Mouse (Mus musculus) lung, postnatal 14 days (tissue): ENCODE measurements around the gene Cbx7.
A peak's percentile ranks its signal among the peaks of the same experiment; 100 is the strongest.
"Not testable (repeated sequence)": the region's sequence is repeated elsewhere in the genome, so short reads cannot be mapped to it uniquely, and the experiment has no call there.

Experiments
- DNase-seq: peaks from one replicate; pipeline ENCODE4 v3.0.0; 2021

The Cbx7 gene

DNA sequence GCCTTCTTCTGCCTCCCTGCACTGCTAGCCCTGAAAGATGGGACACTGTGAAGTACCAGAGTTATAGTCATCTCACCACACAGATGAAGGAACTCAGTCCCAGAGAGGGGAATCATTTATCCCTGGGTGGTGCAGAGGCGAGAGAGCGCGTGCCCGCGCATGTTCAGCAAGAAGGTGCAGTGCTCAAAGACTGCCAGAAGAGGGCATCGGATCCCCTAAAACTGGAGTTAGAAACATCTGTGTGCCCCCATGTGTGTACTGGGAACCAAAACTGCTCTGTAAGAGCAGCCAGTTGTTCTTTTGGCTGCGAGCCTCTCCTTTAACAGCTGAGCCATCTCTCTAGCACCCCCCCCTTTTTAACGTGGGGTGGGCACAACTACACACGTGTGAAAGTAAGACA is 24.1 kb downstream of the Cbx7 start:
- DNase-seq = no peak

DNA sequence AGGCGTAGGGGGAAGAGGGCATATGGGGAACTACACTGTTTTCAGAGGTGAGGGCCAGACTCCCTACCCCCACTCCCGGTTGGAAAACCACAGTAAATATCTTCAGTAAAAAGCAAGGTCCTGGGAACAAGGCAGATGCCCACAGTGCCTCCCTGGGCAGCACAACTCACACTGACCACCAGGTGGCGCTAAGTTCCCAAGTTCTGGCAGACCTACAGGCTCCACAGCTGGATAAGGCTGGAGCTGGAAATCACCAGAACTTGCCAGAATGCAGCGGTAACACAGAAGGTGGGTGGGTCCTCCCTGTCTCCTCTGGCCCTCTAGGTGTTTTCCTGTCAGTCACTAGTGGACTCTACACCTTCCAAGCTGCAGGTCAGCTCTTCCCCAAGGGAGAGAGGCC is 24.9 kb downstream of the Cbx7 start:
- peak; percentile 94 for DNase-seq

DNA sequence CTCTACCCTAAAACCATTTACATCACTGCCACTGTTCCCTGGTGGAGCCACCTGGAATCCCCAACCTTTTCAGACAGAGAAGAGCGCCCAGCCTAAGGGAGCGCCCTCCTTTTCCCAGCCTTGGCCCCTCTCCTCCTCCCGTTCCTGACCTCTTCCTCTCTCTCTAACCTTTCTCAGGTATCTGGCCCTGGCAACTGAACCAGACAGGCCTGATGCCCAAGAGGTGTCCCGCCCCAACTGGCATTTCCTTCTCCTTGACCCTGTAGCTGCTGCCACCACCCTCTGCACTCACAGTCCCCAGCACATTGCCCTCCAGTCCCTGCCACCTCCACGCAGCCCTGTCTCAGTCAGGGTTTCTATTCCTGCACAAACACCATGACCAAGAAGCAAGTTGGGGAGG is 26.0 kb downstream of the Cbx7 start:
- no peak for DNase-seq

DNA sequence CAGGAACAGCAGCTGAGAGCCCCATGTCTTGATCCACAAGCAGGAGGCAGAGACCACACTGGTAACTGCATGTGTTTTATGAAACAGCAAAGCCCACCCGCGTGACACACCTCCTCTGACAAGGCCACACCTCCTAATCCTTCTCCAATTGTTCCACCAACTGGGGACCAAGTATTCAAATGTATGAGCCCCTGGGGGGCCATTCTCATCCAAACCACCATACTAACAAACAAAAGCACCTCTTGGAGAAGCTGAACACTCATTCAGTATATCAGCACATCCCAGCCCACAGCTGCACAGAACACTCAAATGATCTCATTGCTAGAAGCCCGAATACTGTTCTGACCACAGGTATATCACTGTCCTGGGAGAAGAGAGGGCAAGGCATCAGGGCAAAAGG is 27.3 kb downstream of the Cbx7 start:
- DNase-seq = no peak

DNA sequence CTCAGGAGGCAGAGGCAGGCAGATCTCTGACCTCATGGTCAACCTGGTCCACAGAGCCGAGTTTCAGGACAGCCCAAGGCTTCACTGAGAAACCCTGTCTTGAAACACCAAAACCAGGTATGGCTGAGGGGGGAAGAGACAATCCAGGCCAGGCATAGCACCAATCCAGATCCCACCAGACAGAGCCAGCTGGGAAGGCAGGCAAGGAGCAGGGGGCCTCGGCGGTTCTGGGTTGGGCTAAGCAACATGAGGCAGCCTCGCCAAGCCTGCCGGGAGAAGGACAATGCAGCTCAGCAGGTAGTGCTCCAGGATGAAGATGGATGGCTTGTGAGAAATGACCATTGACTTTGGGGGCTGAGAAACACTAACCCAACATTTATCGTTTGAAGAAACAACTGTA is 28.4 kb downstream of the Cbx7 start:
- no peak for DNase-seq

DNA sequence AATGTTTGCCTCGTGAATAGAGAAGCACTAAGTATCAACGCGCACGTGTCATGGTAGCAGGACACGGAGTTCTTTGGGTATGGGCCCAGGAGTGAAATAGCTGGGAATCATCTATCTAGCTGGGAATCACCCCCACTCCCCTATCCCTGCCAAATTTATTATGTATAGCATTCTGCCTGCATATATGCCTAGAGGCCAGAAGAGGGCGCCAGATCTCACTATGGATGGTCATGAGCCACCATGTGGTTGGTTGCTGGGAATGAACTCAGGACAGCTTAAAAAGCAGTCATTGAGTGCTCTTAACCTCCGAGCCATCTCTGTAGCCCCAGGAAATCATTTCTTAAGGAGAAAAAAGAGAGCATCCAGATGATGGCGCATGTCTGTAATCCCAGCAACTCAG is 30.0 kb downstream of the Cbx7 start:
- DNase-seq = peak; percentile 69

DNA sequence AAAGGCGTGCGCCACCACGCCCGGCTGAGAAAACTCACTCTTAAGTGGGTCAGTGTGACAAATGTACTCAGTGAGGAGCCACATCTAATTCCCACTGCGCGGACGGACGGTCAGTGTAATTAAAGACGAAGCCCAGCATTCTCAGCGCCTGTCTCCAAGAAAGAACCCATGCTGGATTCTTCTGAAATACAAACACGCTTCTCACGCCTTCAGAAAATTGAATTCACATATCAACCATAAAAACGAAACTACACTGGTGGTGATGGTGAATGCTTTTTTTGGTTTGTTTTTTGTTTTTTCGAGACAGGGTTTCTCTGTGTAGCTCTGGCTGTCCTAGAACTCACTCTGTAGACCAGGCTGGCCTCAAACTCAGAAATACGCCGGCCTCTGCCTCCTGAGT is 31.0 kb downstream of the Cbx7 start:
- DNase-seq = no peak

DNA sequence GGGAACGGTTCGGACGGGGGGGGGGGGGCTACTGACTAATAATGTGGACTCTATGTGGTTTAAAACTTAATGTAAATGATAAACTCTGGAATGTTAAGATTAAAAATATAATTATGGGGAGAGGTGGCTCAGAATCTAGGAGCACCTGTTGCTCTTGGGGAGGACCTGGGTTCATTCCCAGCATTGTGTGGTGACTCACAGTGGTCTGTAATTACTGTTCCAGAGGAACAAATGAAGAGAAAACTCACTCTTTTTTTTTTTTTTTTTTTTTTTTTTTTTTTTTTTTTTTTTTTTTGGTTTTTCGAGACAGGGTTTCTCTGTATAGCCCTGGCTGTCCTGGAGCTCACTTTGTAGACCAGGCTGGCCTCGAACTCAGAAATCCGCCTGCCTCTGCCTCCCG is 31.4 kb downstream of the Cbx7 start:
- DNase-seq = not testable (repeated sequence)

DNA sequence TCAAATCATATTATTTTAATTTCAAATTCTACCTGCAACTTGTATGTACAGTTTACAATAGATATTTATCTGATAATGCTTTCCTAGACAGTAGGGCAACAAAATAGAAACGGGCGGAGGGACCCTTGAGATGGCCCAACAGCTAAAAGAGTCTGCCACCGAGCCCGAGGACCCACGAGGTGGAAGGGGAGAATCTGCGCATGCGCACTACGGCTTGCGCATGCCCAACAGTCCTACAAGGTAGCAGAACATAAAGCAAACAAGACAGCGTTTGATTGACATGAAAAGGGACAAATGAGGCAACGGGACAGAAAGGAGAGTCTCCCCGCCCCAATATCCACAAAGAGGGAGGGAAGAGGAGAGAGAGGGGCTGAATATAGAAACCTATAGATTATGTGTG is 31.9 kb downstream of the Cbx7 start:
- no peak for DNase-seq

DNA sequence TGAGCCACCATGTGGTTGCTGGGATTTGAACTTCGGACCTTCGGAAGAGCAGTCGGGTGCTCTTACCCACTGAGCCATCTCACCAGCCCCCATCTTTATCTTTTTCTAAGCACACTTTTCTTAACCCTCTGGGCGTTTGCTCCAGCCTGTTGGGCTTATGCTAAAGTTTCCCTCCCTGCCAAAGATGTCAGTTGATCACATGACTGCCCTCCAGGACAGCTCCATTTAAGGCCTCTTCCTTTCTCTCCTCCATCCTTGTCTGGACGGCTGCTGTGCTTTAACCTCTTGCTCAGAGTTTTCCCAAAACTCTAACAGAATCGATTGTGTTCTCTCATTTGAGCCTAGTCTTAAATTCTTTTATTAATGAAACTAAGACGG is 34.6 kb downstream of the Cbx7 start:
- DNase-seq = no peak

DNA sequence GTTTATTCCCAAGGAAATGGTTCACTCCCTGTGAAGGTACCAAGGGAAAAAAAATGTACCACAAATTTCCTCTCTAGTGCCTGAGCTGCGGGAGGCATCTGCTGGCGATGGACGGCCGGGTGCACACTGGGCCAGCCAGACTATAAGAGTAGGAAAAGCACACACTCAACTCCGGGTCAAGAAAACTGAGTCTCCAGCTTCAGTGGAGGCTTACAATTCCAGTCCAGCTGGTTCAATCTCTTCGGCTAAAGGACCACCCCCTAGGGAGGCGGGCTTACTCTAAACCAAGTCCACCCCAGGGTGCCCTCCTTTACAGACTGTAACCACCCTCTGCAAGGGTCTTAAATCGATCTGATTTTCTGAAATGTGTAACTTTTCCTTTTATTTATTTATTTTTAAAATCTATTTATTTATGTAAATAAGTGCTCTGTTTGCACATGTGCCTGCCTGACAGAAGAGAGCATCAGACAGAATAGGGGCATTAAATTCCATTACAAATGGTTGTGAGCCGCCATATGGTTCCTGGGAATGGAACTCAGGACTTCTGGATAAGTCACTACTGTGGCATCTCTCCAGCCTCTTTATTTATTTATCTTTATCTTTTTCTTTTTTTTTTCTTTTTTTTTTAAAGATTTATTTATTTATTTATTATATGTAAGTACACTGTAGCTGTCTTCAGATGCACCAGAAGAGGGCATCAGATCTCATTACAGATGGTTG is 35.1 kb downstream of the Cbx7 start:
- DNase-seq = no peak

DNA sequence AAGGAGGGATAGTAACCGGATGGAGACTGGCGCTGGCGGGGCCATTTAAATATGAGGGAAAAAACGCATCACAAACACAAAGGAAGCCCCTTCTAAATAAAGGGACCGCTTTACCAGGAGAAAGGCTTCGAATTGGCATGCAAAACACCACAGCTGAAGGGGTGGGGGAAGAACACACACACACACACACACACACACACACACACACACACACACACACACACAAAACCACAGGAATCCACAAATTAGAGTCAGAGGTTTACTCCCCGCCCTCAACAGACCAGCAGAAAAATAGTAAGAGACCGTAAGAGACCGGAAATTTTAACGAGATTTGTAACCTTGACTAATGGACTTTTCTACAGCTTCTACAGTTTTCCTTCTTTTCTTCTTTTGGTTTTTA is 36.1 kb downstream of the Cbx7 start:
- no peak for DNase-seq

DNA sequence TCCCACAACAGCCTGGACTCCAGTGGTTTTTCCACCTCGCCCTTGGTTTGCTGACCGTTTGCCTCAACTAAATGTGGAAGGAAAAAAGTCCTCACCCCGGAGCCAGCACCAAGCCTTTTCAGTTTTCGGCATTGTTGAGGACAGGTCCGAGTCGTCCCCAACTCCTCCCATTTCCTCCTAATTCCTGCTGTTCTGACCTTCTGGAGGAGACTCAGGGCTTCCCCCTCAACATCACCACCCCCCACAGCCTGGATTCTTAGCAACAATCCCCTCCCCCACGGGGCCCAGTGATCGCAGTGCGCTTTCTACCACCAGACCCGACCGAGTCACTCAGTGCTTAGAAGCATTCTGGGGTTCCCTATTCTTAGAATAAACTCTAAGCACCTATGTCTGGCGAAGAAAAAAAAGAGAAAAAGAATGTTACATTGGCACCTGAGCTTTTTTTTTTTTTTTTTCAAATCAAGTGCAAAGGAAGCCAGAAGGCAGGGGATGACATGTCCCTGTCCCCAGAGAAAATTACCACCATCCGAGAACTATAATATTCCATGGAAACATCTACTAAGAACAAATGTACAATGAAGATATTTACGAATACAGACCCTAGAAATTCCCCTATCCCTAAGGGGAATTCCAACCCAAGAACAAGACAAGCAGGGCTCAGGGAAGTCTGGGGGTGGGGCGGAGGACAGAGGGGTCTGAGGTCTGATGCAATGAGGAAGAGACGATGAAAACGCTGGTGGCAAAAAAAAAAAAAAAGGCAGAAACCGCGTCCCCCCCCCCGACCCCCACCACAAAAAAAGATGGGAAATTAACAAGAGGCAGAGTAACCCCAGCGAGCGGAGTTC is 37.0 kb downstream of the Cbx7 start:
- DNase-seq = no peak

DNA sequence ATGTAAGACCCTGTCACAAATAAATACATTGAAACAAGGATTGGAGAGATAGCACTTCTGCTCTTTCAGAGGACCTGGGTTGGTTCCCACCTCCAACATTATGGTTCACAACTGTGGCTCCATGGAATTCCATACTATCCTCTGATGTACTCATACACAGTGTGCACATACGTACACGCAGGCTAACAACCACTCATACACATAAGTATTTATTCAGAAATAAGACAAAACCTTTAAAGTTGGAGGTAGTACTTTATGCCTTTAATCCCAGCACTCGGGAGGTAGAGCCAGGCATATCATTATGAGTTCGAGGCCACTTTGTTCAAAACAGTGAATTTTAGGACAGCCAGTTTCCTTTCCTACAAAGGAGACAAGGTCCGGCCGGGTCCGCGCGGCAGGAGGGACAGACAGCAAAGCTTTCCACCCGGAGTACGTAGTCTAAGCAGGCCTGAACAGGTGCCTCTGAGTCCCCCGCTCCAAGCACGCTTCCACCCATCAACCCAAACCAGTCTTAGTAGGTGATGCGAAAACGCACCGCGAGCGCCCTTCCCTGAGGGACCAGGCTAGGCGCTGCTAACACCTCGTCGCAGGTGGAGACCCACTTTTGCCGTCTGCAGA is 37.8 kb downstream of the Cbx7 start:
- DNase-seq = no peak

DNA sequence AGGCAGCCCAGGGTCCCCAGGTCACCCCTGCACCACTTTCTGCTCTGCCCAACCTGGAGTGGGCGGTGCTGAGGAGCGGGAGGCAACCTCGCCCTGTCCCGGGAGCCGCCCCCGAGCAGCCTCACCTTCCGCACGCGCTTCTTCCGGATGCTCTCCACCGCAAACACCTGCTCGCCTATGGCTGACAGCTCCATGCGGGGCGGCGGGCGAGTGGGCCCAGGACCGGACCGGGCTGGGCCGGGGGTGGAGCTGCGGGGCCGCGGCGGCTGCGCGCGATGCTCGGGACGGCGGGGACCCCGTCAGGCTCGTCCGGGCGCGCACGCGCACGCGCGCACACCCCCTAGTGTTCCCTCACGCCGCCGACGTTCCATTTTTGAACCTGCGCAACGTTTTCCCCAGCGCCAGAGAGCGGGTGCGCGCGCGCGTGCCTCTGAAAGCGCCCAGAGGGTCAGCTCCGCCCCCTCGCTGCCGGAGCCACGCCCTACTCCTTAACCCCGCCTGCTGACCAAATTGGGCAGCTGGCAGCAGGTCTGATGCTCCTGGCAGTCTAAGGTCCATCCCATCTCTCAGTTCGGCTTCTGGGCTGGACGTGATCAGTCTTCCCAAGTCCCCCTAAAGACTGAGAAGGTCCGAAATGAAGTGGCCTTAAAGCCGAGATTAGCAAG is 38.5 kb downstream of the Cbx7 start:
- peak; percentile 94 for DNase-seq

DNA sequence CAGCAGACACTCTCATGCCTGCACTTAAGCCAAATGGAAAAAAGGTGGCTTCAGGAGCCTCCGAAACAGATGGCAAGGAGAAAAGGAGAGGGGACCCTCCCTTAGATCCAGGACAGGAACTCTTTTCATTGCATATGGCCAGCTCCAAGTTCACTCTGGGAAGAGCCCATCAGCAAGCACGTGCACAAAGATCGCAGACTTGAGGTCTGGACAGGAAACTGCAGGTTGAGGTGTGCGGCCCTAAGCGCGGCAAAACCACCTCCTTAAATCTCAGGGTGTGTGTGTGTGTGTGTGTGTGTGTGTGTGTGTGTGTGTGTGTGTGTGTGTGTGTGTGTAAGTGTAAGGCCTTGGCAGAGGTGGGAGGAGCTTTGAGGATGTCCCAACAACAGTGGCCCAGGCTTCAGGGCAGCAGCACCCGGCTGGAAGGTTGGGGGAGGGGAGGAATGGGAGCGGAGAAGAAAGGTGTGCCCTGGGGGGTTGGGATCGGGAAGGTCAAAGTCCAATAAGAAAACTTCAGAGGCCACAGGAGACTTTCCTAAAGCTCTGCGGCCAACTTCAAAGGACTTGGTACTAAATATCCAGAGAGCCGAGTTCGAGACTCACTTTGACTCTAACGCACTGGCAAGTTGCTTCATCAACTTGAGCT is 39.3 kb downstream of the Cbx7 start:
- no peak for DNase-seq

DNA sequence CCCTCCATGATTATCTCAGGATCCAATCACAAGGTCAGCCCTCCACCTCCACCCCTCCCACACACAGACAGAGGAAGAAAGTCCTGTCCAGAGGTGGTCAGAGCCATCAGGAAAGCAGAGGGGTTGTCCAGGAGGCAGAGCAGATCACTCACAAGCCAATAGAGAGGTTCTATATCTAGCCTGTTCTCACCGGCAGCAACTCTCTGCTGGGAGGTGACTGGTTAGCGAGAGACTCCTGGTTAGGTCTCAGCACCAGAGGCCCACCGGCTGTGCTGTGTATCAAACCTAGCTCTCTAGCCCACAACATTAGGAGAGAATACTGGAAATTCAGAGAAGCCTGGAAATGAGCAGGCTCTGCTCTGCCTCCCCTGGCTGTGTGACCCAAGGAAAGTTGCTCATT is 41.2 kb downstream of the Cbx7 start:
- no peak for DNase-seq

DNA sequence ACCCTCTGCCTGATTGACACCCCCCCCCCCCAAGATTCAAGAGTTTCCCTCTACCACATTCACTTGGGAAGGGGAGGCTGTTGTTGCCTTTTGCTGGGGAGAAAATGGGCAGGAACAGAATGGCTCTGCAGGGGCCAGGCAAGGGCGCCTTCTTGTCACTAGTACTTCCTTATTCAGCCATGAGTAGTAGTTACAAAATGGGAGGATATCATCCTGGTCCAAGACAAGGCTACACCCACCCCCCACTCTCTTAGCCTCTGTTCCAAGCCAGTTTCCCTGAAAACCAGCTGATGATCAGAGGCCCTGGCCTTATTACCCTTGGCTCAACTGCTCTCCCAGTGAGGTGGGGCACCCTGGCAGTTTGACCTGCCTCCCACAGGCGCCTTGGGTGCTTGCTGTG is 42.2 kb downstream of the Cbx7 start:
- no peak for DNase-seq

DNA sequence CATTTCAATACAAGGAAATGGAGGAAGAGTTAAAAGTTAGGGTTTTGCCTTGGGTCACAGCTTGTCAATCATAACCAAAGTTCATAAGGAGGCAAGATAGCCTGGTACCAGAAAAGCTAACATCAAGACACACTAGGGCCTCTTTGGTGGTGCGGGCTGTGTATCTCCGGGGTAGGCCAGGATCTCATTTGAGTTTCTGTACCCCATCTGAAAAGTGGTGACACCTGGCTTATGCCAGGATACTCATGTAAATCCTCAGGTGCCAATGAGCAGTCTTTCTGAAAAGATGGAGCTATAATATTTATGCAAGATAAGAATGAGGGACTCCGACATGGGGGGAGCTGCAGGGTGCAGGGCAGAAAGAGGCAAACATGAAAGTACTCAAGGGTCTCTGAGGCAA is 42.6 kb downstream of the Cbx7 start:
- DNase-seq = no peak

DNA sequence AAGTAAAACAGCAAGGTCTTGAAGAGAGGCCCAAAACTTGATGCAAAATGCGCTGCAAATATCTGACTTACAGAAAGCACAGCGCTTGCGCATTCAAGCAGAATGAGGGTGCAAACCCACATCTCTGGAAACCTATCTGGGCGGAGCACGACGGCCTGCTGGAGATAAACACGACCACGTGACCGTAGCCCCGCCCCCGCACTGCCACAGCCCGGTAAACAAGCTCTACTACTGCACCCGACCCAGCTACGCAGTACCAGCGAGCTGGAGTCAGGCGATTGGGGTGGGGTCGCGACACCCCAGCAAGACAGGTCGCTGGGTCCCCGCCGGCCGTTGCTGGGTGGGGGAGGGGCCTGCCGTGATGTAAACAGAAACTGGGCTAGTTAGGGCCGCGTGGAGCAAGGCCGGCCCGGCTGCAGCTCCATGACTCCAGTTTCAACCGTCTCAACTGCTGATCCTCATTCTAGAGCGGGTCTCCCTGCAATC is 43.2 kb downstream of the Cbx7 start:
- peak; percentile 96 for DNase-seq

DNA sequence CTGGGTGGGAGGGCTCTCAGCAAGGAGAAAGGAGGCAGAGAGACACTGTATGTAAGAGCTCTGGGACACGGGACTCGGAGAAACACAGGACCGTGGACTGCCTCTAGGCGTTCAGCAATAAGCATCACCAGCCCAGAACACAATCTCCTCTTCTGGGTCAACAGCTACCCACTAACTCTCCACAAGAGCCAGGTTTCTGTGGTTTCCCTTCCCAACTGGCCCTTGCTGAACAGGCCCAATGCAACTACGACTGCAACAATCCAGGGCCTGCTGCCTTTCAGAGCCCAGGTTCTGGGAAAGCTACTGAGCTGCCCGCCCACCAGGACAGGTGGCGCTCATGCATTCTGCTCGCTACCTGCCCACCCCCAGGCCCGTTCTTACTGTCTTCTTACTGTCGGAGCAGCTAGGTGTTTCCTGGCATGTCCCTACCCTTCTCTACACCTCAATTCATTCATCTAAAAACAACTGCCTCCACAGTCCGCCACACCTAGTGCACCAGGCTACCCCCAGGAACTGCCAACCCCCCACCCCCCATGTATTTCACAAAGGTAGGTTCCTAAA is 44.0 kb downstream of the Cbx7 start:
- no peak for DNase-seq

DNA sequence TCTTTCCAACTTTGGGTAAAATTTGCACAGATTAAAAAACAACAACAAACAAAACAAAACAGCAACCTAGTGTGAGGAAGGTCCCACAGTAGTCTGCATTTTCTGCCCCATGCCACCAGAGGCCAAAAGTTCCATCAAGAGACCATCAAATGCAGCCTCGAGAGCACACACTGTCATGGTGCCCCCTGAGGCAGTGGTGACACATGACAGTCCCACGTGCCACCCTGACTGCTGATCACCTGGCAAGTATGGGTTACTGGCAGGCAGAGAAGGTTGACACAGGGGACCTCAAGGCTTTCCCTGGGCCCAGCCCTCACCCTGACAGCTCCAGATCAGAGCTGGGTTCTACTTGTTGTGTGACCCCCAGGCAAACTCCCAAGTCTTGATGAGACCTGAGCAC is 51.1 kb downstream of the Cbx7 start:
- no peak for DNase-seq

DNA sequence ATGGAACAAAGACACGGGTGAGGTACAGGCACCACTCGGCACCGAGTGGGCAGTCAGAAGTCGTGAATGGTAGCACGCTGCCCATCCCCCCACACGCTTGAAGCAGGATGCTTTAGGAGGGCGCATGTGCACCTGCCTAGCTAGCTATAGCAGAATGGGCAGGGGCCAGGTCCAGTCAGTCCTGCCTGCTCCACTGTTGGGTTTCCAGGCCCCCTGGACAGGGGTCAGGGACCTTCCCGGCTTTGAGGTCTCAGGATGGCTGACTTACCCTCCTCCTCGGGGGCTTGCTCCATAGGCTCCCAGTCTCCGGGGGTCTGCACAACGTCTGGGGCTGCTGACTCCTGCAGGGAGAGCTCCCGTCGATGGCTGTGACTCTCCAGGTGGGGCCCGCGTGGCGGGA is 52.4 kb downstream of the Cbx7 start:
- no peak for DNase-seq
